Mouse (Mus musculus) bone marrow, adult 2 months (tissue): ENCODE measurements around the gene Khdc4.

Source experiments
- CTCF ChIP-seq: fragments of 200-500 bp; IDR thresholded peaks from 2 replicates; pipeline ENCODE4 v1.5.1; 2011; ENCODE audit warnings: low read length, control low read depth; ENCODE audit not compliant: control insufficient read depth, insufficient read depth
- POLR2A ChIP-seq: fragments of 200-500 bp; IDR thresholded peaks from 2 replicates; pipeline ENCODE4 v1.6.1; 2011; ENCODE audit warnings: low read depth, mild to moderate bottlenecking, control low read depth, low read length, borderline replicate concordance; ENCODE audit not compliant: control insufficient read depth

- TF ChIP-seq POLR2A (no peak), CTCF (no peak)
These were observed 72.5 kb downstream of the Khdc4 start for GRCm38 (mm10) chr3:88758045-88758500.
